Mouse (Mus musculus) midbrain, postnatal 0 days (tissue): ENCODE data around the gene Trrap. TPM values are rescaled to one million over a fixed set of nuclear protein-coding genes. Genes with fewer than 3 reads are reported as not detected.
A peak's percentile ranks its signal among the peaks of the same experiment; 100 is the strongest.

ENCODE experiments used
- ATAC-seq: fragments of 200-750 bp; cut with Nextera tagmentation; 2 replicates; pipeline ENCODE4 v1.8.0; 2017; ENCODE audit warnings: moderate number of reproducible peaks, mild to moderate bottlenecking, moderate TSS enrichment, moderate library complexity; ENCODE audit not compliant: low FRiP score
- DNase-seq: peaks from one replicate; pipeline ENCODE4 v3.0.0-alpha.2; 2015; ENCODE audit warnings: low spot score
- H3K27ac ChIP-seq: fragments of 300-500 bp; sonication (generic); 2 replicates; pipeline ENCODE4 v1.5.1; 2014; ENCODE audit warnings: low read depth, mild to moderate bottlenecking, low read length, mixed read lengths
- H3K27me3 ChIP-seq: fragments of 300-500 bp; sonication (generic); 2 replicates; pipeline ENCODE4 v1.6.1; 2014; ENCODE audit warnings: low read length, control low read depth, mixed read lengths; ENCODE audit not compliant: insufficient read depth
- H3K36me3 ChIP-seq: fragments of 300-500 bp; sonication (generic); 2 replicates; pipeline ENCODE4 v1.6.1; 2014; ENCODE audit warnings: low read length, control low read depth, mixed read lengths; ENCODE audit not compliant: insufficient read depth
- H3K4me1 ChIP-seq: fragments of 300-500 bp; sonication (generic); 2 replicates; pipeline ENCODE4 v1.6.1; 2014; ENCODE audit warnings: mild to moderate bottlenecking, control low read depth, antibody characterized with exemption, low read length, mixed read lengths; ENCODE audit not compliant: insufficient read depth
- H3K4me2 ChIP-seq: fragments of 300-500 bp; sonication (generic); 2 replicates; pipeline ENCODE4 v1.6.1; 2014; ENCODE audit warnings: low read depth, mild to moderate bottlenecking, low read length, mixed read lengths; ENCODE audit not compliant: poor library complexity, severe bottlenecking
- H3K4me3 ChIP-seq: fragments of 300-500 bp; sonication (generic); 2 replicates; pipeline ENCODE4 v1.5.1; 2014; ENCODE audit warnings: low read depth, mild to moderate bottlenecking, low read length, moderate library complexity
- H3K9ac ChIP-seq: fragments of 300-500 bp; sonication (generic); replicated peaks from 2 replicates; pipeline ENCODE4 v1.6.1; 2014; ENCODE audit warnings: mild to moderate bottlenecking, low read length, moderate library complexity, mixed read lengths; ENCODE audit not compliant: poor library complexity, severe bottlenecking
- H3K9me3 ChIP-seq: fragments of 300-500 bp; sonication (generic); 2 replicates; pipeline ENCODE4 v1.6.1; 2016; ENCODE audit warnings: low read length, control low read depth
- CTCF ChIP-seq: IDR thresholded peaks from 2 replicates; pipeline ENCODE4 v1.5.1; 2016; ENCODE audit warnings: antibody characterized with exemption, mild to moderate bottlenecking
- WGBS: fragments of 180-500 bp; shearing (Covaris S2); extraction: QIAGEN DNeasy Blood & Tissue Kit; methylation state at CpG from one replicate; pipeline ENCODE4 v1.1.7; 2014; 5-methylcytosine and 5-hydroxymethylcytosine counted together
- polyA plus RNA-seq: library from polyadenylated mRNA; unstranded; fragments of >200 nt; fragmentation: Nextera tagmentation; extraction: Ambion mirVana; gene quantifications from 2 replicates; pipeline ENCODE4 v1.2.1, GENCODE M21; 2015
- total RNA-seq: library from RNA; depleted of rRNA; stranded (reverse); fragments of >200 nt; gene quantifications from 2 replicates; pipeline ENCODE4 v1.2.3, GENCODE M21; 2014

Gene Trrap
- total and polyA plus RNA-seq, 2 experiments from 2014 or later: 66.8 to 136 TPM

GRCm38 (mm10) chr5:144885968-144886650, 118.6 kb downstream of the Trrap start:
- H3K4me3 ChIP-seq: no peak overlapping the region
- no peaks in the 10 kb centered on the region for H3K27me3 ChIP-seq
- DNase-seq: no peak
- ATAC-seq: no peak
- no peak overlapping the region for H3K9ac ChIP-seq
- H3K27ac ChIP-seq: no peak overlapping the region
- H3K36me3 ChIP-seq: peaks cover 77% of the 10 kb centered on the region
- TF ChIP-seq CTCF: peak; percentile 14; the same call in 1 of the 2 replicates
- WGBS: 89% methylated on average over 9 of the region's 9 CpGs
- H3K4me2 ChIP-seq: no peak overlapping the region
- no peaks in the 10 kb centered on the region for H3K9me3 ChIP-seq
- no peaks in the 10 kb centered on the region for H3K4me1 ChIP-seq

DNA sequence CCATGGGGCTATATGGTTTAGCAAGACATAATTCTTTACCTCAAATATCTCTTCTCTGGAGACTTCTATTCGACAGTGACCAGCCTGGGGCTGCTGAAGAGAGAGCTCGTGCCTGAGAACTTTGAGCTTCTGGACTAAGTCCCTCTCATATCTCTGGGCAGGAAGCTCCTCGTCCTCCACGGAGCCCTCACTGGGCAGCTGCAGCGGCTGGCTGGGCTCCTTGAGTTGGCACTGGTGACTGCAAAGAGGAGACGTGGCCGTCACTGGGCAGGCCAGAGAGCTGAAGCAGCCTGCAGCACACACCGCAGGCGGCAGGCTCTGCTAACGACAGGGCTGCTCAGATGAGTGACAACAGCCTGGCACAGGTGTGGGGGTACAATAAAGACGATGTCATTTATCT, 123.7 kb downstream of the Trrap start:
- Histone ChIP-seq H3K36me3 (peaks cover 71% of the 10 kb centered on the region), H3K4me3 (no peak overlapping the region), H3K4me1 (no peaks in the 10 kb centered on the region), H3K4me2 (no peak overlapping the region), H3K27ac (no peak overlapping the region), H3K9me3 (no peaks in the 10 kb centered on the region), H3K27me3 (no peaks in the 10 kb centered on the region), H3K9ac (no peak overlapping the region)
- ATAC-seq (no peak), DNase-seq (no peak)
- TF ChIP-seq CTCF: no peak
- 86% methylated on average over 11 of the region's 11 CpGs for WGBS

DNA sequence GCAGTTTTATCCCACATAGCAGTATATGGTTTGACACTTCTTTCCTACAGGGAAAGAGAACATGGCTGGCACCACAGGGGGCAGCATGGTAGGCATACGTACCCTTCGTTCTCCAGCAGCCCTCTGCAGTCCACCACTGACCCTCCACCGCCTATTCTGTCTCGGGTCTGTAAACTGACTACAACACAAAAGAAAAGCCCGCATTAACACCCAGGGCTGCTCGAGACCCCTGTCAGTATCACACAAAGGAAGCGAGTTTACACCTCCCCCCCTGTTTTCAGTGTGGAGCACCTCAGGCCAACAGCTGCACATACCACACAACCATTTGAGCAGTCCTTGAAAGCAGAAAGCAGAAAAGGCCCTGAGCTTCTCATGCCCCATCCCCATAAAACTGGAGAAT, 130.3 kb downstream of the Trrap start:
- Histone ChIP-seq H3K36me3 (peaks cover 58% of the 10 kb centered on the region), H3K9ac (no peak overlapping the region), H3K27ac (no peak overlapping the region), H3K27me3 (no peaks in the 10 kb centered on the region), H3K4me1 (no peaks in the 10 kb centered on the region), H3K4me2 (no peak overlapping the region), H3K4me3 (no peak overlapping the region), H3K9me3 (no peaks in the 10 kb centered on the region)
- DNase-seq (no peak), ATAC-seq (no peak)
- TF ChIP-seq CTCF: no peak
- 21% methylated on average over 7 of the region's 7 CpGs for WGBS

DNA sequence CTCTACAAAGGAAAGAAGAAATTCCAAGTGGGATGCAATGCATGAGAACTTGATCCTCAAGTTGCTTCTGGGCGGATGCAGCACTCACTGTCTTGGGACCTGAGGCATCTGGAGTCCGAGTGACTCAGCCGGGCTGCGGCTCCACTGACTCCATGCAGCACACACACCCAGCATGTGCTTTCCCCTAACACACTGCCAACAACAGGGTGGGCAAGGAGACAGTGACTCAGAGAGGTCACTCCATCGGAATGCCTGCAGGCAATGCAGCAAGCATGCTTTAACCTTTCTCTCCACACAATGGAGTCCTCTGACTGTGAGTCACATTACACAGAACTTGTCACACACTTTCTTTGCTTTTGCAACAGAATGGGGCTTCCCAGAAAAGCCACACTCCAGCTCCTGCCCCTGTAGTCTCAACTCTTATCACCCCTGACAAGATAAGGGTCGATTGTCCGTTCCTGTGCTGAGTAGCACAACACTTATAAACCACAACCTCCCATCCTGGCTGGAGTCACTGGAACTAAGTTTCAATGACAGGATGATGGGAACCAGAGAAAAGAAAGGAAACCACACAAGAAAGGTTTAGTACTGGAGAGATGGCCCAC, 131.0 kb downstream of the Trrap start:
- H3K9ac ChIP-seq: no peak overlapping the region
- no peaks in the 10 kb centered on the region for H3K9me3 ChIP-seq
- 46% methylated on average over 7 of the region's 7 CpGs for WGBS
- H3K27ac ChIP-seq: no peak overlapping the region
- H3K4me3 ChIP-seq: no peak overlapping the region
- H3K36me3 ChIP-seq: peaks cover 51% of the 10 kb centered on the region
- no peak for TF ChIP-seq CTCF
- no peaks in the 10 kb centered on the region for H3K27me3 ChIP-seq
- H3K4me1 ChIP-seq: no peaks in the 10 kb centered on the region
- DNase-seq (no peak), ATAC-seq (no peak)
- H3K4me2 ChIP-seq: no peak overlapping the region

DNA sequence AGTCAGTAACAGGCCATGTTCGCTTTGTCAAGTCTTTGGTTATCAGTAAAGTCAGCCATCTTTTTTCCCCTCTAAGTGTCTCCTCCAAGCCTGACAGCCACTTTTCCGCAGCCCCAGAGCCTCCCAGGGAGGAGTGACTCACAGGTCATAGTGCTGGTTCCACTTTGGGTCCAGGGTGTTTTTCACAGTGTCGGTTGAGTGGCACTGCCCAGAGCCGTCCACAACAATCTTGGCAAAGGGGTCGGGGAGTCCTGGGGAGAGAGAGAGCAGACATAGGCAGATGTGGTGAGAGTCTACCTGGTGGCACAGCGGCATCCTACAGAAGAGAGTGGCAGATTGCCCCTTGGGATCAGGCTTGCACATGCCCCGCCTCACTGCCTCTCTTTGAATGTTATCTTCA, 133.5 kb downstream of the Trrap start:
- 82% methylated on average over 7 of the region's 7 CpGs for WGBS
- ATAC-seq (no peak), DNase-seq (no peak)
- Histone ChIP-seq H3K36me3 (peaks cover 40% of the 10 kb centered on the region), H3K4me2 (no peak overlapping the region), H3K4me3 (no peak overlapping the region), H3K27ac (no peak overlapping the region), H3K9me3 (no peaks in the 10 kb centered on the region), H3K27me3 (no peaks in the 10 kb centered on the region), H3K4me1 (no peaks in the 10 kb centered on the region), H3K9ac (no peak overlapping the region)
- TF ChIP-seq CTCF: no peak

- no peak for ATAC-seq
- peaks cover 32% of the 10 kb centered on the region for H3K36me3 ChIP-seq
- no peak overlapping the region for H3K27ac ChIP-seq
- no peaks in the 10 kb centered on the region for H3K9me3 ChIP-seq
- no peak for TF ChIP-seq CTCF
- H3K9ac ChIP-seq: no peak overlapping the region
- no peak overlapping the region for H3K4me3 ChIP-seq
- DNase-seq: no peak
- no peaks in the 10 kb centered on the region for H3K27me3 ChIP-seq
- WGBS: 59% methylated on average over 10 of the region's 10 CpGs
- no peaks in the 10 kb centered on the region for H3K4me1 ChIP-seq
- no peak overlapping the region for H3K4me2 ChIP-seq
Observed at GRCm38 (mm10) chr5:144901791-144902190, 134.3 kb downstream of the Trrap start.
